Mouse (Mus musculus) spleen, adult 2 months (tissue): ENCODE results near the gene Rgs3. TPM values are rescaled to one million over a fixed set of nuclear protein-coding genes. Genes with fewer than 3 reads are reported as not detected.
A peak's percentile ranks its signal among the peaks of the same experiment; 100 is the strongest.

ENCODE experiments used
- DNase-seq, 2 experiments: peaks; one replicate each; pipeline versions ENCODE4 v3.0.0 to v3.0.0-alpha.2; 2012 to 2021; ENCODE audit warnings: low spot score in 2 of 2, low read depth in 1 of 2
- H3K27ac ChIP-seq: fragments of 200-500 bp; 2 replicates; pipeline ENCODE4 v1.5.1; 2012; ENCODE audit warnings: low read length, inconsistent platforms; ENCODE audit not compliant: insufficient read depth
- H3K27me3 ChIP-seq: fragments of 200-500 bp; 2 replicates; pipeline ENCODE4 v1.6.1; 2012; ENCODE audit warnings: mild to moderate bottlenecking, moderate library complexity, low read length, inconsistent platforms; ENCODE audit not compliant: control insufficient read depth, insufficient read depth
- H3K36me3 ChIP-seq: fragments of 200-500 bp; 2 replicates; pipeline ENCODE4 v1.6.1; 2012; ENCODE audit warnings: mild to moderate bottlenecking, low read length, inconsistent platforms; ENCODE audit not compliant: control insufficient read depth, insufficient read depth
- H3K4me1 ChIP-seq: fragments of 200-500 bp; 2 replicates; pipeline ENCODE4 v1.6.1; 2011; ENCODE audit warnings: inconsistent platforms; ENCODE audit not compliant: control insufficient read depth, insufficient read depth, insufficient read length
- H3K4me3 ChIP-seq: fragments of 200-500 bp; 2 replicates; pipeline ENCODE4 v1.5.1; 2011; ENCODE audit warnings: mild to moderate bottlenecking, inconsistent platforms; ENCODE audit not compliant: insufficient read depth, insufficient read length; ENCODE audit errors: extremely low read depth
- CTCF ChIP-seq: fragments of 200-500 bp; IDR thresholded peaks from 2 replicates; pipeline ENCODE4 v1.5.1; 2011; ENCODE audit warnings: mild to moderate bottlenecking, inconsistent platforms; ENCODE audit not compliant: insufficient read depth, insufficient read length, insufficient replicate concordance; ENCODE audit errors: extremely low read depth
- POLR2A ChIP-seq: fragments of 200-500 bp; IDR thresholded peaks from 2 replicates; pipeline ENCODE4 v1.6.1; 2011; ENCODE audit warnings: low read depth, low read length, inconsistent platforms
- WGBS: fragments of 180-500 bp; shearing (Covaris S2); methylation state at CpG from one replicate; pipeline ENCODE4 v1.1.7; 2018; 5-methylcytosine and 5-hydroxymethylcytosine counted together
- polyA plus RNA-seq: library from polyadenylated mRNA; depleted of rRNA; stranded (reverse); fragments of >200 nt; gene quantifications from 2 replicates; pipeline ENCODE4 v1.2.3, GENCODE M21; 2012

The Rgs3 gene
- polyA plus RNA-seq, 1 experiment, result 51.7 TPM

DNA sequence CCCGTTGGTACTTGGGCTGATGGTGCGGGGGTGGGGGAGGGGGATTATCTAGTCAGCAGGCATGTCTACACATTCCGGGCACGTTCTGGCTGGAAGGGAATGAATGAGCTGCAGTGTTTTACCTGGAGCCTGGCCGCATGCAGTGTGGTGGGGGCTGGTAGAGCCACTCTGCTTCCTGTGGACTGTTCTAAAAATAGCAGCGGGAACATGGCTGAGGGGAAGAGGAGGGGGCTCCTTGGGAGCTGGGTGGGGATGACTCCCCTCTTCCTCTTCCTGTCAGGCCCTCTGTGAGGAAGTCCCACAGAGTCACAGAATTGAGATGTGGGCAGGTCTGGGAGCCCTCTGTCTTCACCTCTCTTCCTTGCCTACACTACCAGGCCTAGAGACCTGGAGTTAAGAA is 103.7 kb downstream of the Rgs3 start:
- Histone ChIP-seq H3K27me3 (no peaks in the 10 kb centered on the region), H3K4me3 (no peak overlapping the region; the same call in 1 of the 2 replicates), H3K4me1 (peaks cover 38% of the 10 kb centered on the region), H3K27ac (peak overlapping the region; percentile 86), H3K36me3 (peaks cover 1% of the 10 kb centered on the region; the same call in 1 of the 2 replicates)
- 9% methylated on average over 6 of the region's 6 CpGs for WGBS
- no peak for TF ChIP-seq CTCF
- no peak for TF ChIP-seq POLR2A
- DNase-seq, result no peak

- WGBS, result 82% methylated on average over 2 of the region's 2 CpGs
- no peak for DNase-seq
- H3K27me3 ChIP-seq, result no peaks in the 10 kb centered on the region
- TF ChIP-seq CTCF (no peak), POLR2A (no peak)
- no peak overlapping the region for H3K27ac ChIP-seq
- no peak overlapping the region for H3K4me3 ChIP-seq
- H3K36me3 ChIP-seq, result no peaks in the 10 kb centered on the region; the same call in 1 of the 2 replicates
- peaks cover 33% of the 10 kb centered on the region for H3K4me1 ChIP-seq
Measured at GRCm38 (mm10) chr4:62665842-62666241, 106.2 kb downstream of the Rgs3 start.

DNA sequence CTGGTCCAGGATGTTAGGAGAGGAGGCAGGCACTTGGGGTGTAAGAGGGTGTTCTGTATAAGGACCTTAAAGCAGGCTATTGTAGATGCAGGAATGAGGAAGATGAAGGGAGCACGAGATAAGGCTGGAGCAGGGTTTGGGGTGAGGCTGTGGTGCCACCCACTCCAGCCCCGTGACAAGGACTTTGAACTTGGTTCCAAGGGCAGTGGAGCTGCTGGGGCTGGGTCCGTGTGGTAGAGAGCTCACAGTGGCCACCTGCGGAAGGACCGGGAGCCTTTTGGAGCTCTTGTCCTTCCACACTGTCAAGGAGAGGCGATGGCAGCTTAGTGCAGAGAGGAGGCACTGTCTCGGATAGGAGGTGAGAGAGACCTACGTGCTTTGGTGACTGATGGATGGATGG is 109.0 kb downstream of the Rgs3 start:
- DNase-seq, result no peak
- Histone ChIP-seq H3K4me1 (peaks cover 16% of the 10 kb centered on the region; the same call in 1 of the 2 replicates), H3K4me3 (no peak overlapping the region), H3K36me3 (no peaks in the 10 kb centered on the region; the same call in 1 of the 2 replicates), H3K27me3 (no peaks in the 10 kb centered on the region), H3K27ac (no peak overlapping the region)
- 89% methylated on average over 8 of the region's 8 CpGs for WGBS
- TF ChIP-seq POLR2A (no peak), CTCF (no peak)

GRCm38 (mm10) chr4:62669094-62670071 is 109.7 kb downstream of the Rgs3 start:
- Histone ChIP-seq H3K27me3 (no peaks in the 10 kb centered on the region), H3K36me3 (no peaks in the 10 kb centered on the region; the same call in 1 of the 2 replicates), H3K27ac (no peak overlapping the region), H3K4me1 (peaks cover 16% of the 10 kb centered on the region; the same call in 1 of the 2 replicates), H3K4me3 (no peak overlapping the region)
- WGBS, result 82% methylated on average over 13 of the region's 13 CpGs
- TF ChIP-seq POLR2A (no peak), CTCF (no peak)
- no peak for DNase-seq

DNA sequence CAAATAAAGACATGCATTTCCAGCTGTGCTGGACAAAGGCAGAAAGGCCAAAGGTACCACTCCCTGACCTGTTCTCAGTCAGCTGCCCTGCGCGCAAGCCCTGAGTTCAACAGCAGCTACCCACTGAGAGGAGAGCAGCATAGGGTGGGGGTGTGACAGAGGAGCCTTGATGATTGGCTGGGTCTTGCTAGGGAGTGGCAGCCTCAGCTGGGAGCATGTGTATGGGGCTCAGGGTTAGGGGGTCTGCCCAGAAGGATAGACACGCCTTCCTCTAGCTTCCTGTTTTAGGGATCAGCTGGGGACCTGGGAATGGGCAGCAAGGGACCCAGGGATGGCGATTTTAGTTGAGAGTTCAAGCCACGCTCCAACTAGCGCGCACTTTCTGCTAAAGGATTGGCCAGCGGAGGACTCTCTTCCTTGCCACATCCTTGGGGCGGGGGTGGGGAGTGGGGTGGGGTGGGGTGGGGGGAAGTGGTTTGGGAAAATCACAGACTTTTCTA is 113.9 kb downstream of the Rgs3 start:
- DNase-seq, result no peak
- H3K4me1 ChIP-seq, result peaks cover 21% of the 10 kb centered on the region; the same call in 1 of the 2 replicates
- H3K36me3 ChIP-seq, result no peaks in the 10 kb centered on the region
- TF ChIP-seq POLR2A (no peak), CTCF (no peak)
- H3K27me3 ChIP-seq, result no peaks in the 10 kb centered on the region
- H3K27ac ChIP-seq, result no peak overlapping the region
- H3K4me3 ChIP-seq, result no peak overlapping the region
- WGBS, result 36% methylated on average over 9 of the region's 9 CpGs

DNA sequence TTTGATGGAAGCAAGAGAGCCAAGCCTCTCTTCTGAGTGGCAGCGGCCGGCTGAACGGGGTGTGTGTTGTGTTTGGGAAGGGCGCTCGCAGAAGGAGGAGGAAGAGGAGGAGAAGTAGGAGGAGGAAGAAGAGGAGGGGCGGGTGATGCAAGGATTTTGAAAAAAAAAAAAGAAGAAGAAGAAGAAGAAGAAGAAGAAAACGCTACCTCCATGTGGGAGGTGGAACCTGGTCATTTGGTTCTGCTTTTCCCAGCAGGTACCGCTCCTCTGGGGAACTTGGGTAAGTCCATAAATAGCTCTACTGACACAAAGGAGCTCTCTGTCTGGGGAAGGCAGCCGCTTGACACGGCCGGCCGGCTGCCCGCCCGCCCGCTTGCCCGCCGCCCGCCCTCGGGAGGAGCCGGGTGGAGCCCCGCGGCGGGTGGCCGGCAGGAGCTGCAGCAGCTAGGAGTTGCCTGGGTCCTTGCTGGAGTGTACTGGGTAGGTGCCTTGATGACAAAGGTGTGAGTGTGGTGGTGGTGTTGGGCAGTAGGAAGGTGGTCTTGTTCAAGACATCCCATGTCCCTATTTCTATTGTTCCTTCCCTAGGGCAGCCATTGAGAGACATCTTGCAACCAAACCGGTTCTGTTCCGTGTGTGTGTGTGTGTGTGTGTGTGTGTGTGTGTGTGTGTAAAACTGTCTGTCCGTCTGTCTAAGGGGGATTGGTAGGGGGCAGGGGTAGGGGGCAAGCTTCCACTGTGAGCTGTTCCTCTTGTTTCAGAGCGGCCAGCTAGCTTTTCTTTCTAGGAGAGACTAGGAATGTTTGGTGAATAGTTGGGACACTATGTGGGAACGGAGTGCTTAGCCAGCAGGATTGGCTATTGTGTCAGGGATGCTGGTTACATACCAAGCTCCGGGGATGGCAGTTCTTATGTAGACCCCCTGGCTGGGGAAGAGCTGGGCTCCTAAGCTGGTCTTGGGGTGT is 114.7 kb downstream of the Rgs3 start:
- DNase-seq, result no peak
- peak overlapping the region; percentile 26; the same call in 1 of the 2 replicates for H3K27ac ChIP-seq
- 15% methylated on average over 30 of the region's 30 CpGs for WGBS

More for the DNA sequence above, 114.7 kb downstream of the Rgs3 start:
- H3K27me3 ChIP-seq, result no peaks in the 10 kb centered on the region
- no peak for TF ChIP-seq CTCF
- TF ChIP-seq POLR2A, result no peak
- H3K4me3 ChIP-seq, result peak overlapping the region; percentile 40
- no peaks in the 10 kb centered on the region for H3K36me3 ChIP-seq
- H3K4me1 ChIP-seq, result peaks cover 19% of the 10 kb centered on the region; the same call in 1 of the 2 replicates
